Mouse (Mus musculus): Measurements from ENCODE around the gene Lrrc45. TPM values are rescaled to one million over a fixed set of nuclear protein-coding genes. Genes with fewer than 3 reads are reported as not detected.

Lrrc45 gene
- polyA plus RNA-seq, 1 experiment from 2014 or later, result 47.8 TPM

DNA sequence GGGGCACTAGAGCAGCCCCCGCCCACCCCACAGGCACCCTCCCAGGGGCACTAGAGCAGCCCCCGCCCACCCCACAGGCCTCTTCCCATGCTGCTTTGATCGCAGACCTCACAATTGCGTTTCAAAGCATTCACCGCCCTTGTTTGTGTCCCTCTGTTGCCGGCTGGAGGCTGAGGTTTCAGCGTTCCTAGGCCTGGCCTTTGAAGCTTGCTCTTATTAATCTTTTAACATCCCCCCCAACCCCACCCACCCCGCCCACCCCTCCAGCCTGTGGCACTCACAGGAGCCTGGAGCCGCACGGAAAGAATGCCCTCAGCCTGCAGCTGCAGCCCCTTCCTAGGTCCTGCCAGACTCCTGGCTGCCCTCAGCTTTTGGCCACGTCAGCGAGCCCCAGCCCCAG, 6.5 kb upstream of the Lrrc45 start:
- H3K9me3 ChIP-seq (ENCODE audit: control insufficient read depth, low read length), result no peaks in the 10 kb centered on the region
- ATAC-seq (ENCODE audit: insufficient number of reproducible peaks, low FRiP score, low TSS enrichment, low read depth), result no peak
- H3K27ac ChIP-seq (replicated peaks; ENCODE audit: low read depth, low read length), result peak overlapping the region; percentile 89
- 0 out of 2 replicates have a peak overlapping the region, but pooled peaks have one; percentile 17 for H3K9ac ChIP-seq (ENCODE audit: low read length)
- peaks cover 4% of the 10 kb centered on the region; the same call in 1 of the 2 replicates for H3K36me3 ChIP-seq (ENCODE audit: control insufficient read depth, insufficient read depth, low read length)
- whole genome bisulfite sequencing, result 3% methylated on average over 12 of the region's 12 CpGs
- H3K4me1 ChIP-seq (ENCODE audit: control insufficient read depth, insufficient read depth, low read length), result peaks cover 56% of the 10 kb centered on the region
- H3K4me3 ChIP-seq (ENCODE audit: low read depth, low read length), result no peak overlapping the region
- peak; percentile 58 for DNase-seq (ENCODE audit: low spot score)
- H3K4me2 ChIP-seq (ENCODE audit: low read depth, severe bottlenecking), result peak overlapping the region; percentile 22; the same call in 1 of the 2 replicates
- H3K27me3 ChIP-seq (ENCODE audit: control insufficient read depth, insufficient read depth, low read length), result no peaks in the 10 kb centered on the region

DNA sequence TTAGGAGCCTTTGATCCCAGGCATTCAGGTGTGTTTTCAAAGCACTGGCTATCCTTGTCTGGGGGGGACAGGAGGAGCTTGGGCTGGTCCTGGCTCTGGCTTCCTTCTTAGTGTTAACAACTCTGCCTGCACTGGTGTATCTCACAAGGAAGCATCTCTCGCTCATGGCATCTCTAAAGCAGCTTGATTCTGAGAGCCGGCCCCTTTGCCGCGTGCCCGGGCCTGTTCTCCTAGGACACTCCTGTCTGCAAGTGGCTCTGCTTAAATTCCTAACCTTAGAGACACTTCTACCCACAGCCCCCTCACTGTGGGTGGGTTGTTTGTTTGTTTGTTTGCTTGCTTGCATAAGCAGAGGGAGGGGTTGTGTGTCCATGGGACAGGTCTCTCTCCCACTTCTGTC, 5.8 kb upstream of the Lrrc45 start:
- H3K4me3 ChIP-seq (ENCODE audit: low read depth, low read length), result no peak overlapping the region
- peaks cover 4% of the 10 kb centered on the region; the same call in 1 of the 2 replicates for H3K36me3 ChIP-seq (ENCODE audit: control insufficient read depth, insufficient read depth, low read length)
- H3K4me1 ChIP-seq (ENCODE audit: control insufficient read depth, insufficient read depth, low read length), result peaks cover 62% of the 10 kb centered on the region
- H3K4me2 ChIP-seq (ENCODE audit: low read depth, severe bottlenecking), result peak overlapping the region; percentile 19; the same call in 1 of the 2 replicates
- H3K9ac ChIP-seq (ENCODE audit: low read length), result peak overlapping the region; percentile 2; the same call in 1 of the 2 replicates
- WGBS, result 14% methylated on average over 5 of the region's 5 CpGs
- no peaks in the 10 kb centered on the region for H3K27me3 ChIP-seq (ENCODE audit: control insufficient read depth, insufficient read depth, low read length)
- ATAC-seq (ENCODE audit: insufficient number of reproducible peaks, low FRiP score, low TSS enrichment, low read depth) (no peak), DNase-seq (ENCODE audit: low spot score) (no peak)
- peak overlapping the region; percentile 89; the same call in 1 of the 2 replicates for H3K27ac ChIP-seq (replicated peaks; ENCODE audit: low read depth, low read length)
- H3K9me3 ChIP-seq (ENCODE audit: control insufficient read depth, low read length), result no peaks in the 10 kb centered on the region

DNA sequence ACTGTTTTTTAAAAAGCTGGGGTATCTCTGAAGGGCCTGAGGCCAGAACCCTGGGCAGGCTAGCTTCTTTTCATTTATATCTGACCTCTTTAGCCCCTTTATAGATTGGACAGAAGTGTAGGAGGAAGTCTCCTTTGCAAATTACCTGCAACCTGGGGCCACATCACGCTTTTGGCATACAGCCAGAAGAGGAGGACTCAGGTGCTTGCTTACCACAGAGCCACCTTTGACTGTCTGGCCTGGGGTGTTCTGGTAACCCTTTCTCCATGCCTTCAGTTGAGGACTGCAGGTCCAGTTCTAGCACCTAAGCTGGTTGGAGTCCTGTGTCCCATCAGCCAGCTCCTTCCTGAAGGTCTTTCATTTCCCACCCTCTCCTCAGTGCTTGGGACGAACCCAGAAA, 4.2 kb upstream of the Lrrc45 start:
- no peaks in the 10 kb centered on the region for H3K36me3 ChIP-seq (ENCODE audit: control insufficient read depth, insufficient read depth, low read length)
- 78% methylated on average over 2 of the region's 2 CpGs for WGBS
- H3K9me3 ChIP-seq (ENCODE audit: control insufficient read depth, low read length), result no peaks in the 10 kb centered on the region
- no peak overlapping the region for H3K4me2 ChIP-seq (ENCODE audit: low read depth, severe bottlenecking)
- no peak for DNase-seq (ENCODE audit: low spot score)
- no peak for ATAC-seq (ENCODE audit: insufficient number of reproducible peaks, low FRiP score, low TSS enrichment, low read depth)
- H3K4me3 ChIP-seq (ENCODE audit: low read depth, low read length), result no peak overlapping the region
- no peak overlapping the region for H3K27ac ChIP-seq (replicated peaks; ENCODE audit: low read depth, low read length)
- no peaks in the 10 kb centered on the region for H3K27me3 ChIP-seq (ENCODE audit: control insufficient read depth, insufficient read depth, low read length)
- no peak overlapping the region for H3K9ac ChIP-seq (ENCODE audit: low read length)
- H3K4me1 ChIP-seq (ENCODE audit: control insufficient read depth, insufficient read depth, low read length), result peaks cover 51% of the 10 kb centered on the region

DNA sequence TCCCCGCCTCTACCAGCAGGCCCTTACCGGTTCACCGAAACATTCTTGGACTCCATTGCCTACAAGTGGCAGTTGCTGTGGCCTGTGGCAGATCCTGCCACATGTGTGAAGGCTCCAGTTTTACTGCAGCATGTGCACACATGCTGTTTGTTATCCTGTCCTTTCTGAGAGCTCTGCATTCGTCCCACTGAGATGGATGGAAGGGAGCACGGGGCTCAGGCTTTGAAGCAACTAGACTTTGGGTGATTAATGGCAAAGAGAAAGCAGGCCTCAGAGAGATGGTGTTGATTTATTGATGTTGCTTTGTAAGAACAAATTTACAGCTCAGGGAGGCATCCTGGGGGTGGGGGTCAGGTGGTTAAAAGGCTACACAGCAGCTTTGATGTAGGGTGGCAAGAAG, 3.1 kb upstream of the Lrrc45 start:
- Histone ChIP-seq H3K9me3 (ENCODE audit: control insufficient read depth, low read length) (no peaks in the 10 kb centered on the region), H3K4me2 (ENCODE audit: low read depth, severe bottlenecking) (no peak overlapping the region), H3K9ac (ENCODE audit: low read length) (no peak overlapping the region), H3K4me3 (ENCODE audit: low read depth, low read length) (no peak overlapping the region), H3K27ac (replicated peaks; ENCODE audit: low read depth, low read length) (no peak overlapping the region), H3K27me3 (ENCODE audit: control insufficient read depth, insufficient read depth, low read length) (no peaks in the 10 kb centered on the region), H3K36me3 (ENCODE audit: control insufficient read depth, insufficient read depth, low read length) (peaks cover 3% of the 10 kb centered on the region; the same call in 1 of the 2 replicates), H3K4me1 (ENCODE audit: control insufficient read depth, insufficient read depth, low read length) (peaks cover 43% of the 10 kb centered on the region)
- no peak for DNase-seq (ENCODE audit: low spot score)
- 17% methylated on average over 5 of the region's 5 CpGs for WGBS
- no peak for ATAC-seq (ENCODE audit: insufficient number of reproducible peaks, low FRiP score, low TSS enrichment, low read depth)

DNA sequence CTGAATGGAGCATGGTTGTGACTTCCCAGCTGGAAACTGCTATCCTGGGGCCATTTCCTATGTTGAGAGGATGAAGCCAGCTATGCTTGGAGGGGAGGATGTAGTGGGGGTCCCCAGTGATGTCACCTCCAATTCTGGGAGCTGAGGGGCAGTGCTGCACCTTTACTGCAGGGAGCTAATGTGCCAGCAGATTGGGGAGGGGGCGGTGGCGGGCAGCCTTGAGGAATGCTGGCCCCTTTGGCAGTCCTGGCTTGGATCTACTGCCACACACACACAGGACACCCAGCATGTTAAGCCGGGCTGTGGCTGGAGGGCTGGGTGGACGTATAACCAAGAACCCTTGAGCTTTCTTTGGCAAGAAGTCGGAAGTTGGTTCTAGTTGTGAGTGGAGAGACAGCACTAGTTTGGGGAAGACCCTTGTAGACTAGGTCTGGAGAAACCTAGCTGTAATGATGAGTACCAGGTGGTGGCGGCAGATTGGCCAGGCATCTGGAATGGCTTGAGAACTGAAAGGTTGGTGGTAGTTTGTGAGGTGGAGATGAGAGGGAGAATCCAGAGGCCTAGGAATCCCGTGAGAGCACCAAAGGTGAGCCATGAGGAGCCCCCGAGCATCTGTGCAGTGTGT, 1.6 kb upstream of the Lrrc45 start:
- H3K27ac ChIP-seq (replicated peaks; ENCODE audit: low read depth, low read length), result no peak overlapping the region
- ATAC-seq (ENCODE audit: insufficient number of reproducible peaks, low FRiP score, low TSS enrichment, low read depth) (no peak), DNase-seq (ENCODE audit: low spot score) (no peak)
- H3K27me3 ChIP-seq (ENCODE audit: control insufficient read depth, insufficient read depth, low read length), result no peaks in the 10 kb centered on the region
- H3K36me3 ChIP-seq (ENCODE audit: control insufficient read depth, insufficient read depth, low read length), result peaks cover 6% of the 10 kb centered on the region; the same call in 1 of the 2 replicates
- no peaks in the 10 kb centered on the region for H3K9me3 ChIP-seq (ENCODE audit: control insufficient read depth, low read length)
- no peak overlapping the region for H3K9ac ChIP-seq (ENCODE audit: low read length)
- H3K4me1 ChIP-seq (ENCODE audit: control insufficient read depth, insufficient read depth, low read length), result peaks cover 28% of the 10 kb centered on the region
- WGBS, result 52% methylated on average over 8 of the region's 8 CpGs
- no peak overlapping the region for H3K4me3 ChIP-seq (ENCODE audit: low read depth, low read length)
- peak overlapping the region; percentile 97 for H3K4me2 ChIP-seq (ENCODE audit: low read depth, severe bottlenecking)

DNA sequence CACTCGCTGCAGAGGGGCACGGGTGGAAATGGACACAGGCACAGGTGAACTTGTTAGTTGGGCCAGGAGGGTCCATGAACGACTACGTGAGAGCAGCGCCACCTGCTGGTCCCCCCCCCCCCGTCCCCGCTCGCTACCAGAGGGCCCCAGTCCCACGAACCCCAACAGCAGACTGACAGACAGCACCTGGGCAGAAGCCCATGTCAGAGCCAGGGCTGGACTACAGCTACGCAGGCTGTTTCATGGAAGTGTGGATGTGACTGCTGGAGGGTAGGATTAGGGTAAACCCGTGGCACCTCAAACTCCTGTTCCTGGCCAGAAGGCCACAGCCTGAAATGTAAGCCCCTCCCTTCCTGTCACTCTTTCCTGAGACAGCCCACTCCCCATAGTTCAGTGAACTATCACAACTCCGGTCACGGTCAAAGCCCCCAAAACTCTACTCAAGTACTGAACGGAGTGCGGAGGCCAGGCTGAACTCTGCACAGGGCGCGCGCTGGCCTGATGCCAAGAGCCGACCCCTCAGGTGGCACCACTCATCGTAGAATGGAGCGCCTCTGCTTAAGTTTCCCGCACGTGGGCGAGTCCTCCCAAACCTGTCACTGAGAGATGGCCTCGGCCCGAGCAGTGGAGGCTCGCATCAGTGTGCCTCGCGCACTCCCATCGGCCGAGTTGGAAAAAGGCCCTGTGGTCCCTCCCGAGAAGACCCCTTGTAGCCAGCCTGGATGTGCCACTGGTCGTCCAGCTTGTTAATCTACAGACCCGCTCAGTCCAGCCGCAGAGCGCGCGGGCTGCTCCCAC, 755 bp upstream of the Lrrc45 start:
- WGBS, result under 1% methylated on average over 38 of the region's 38 CpGs
- H3K4me1 ChIP-seq (ENCODE audit: control insufficient read depth, insufficient read depth, low read length), result peaks cover 20% of the 10 kb centered on the region
- ATAC-seq (ENCODE audit: insufficient number of reproducible peaks, low FRiP score, low TSS enrichment, low read depth), result peak; percentile 29
- H3K27me3 ChIP-seq (ENCODE audit: control insufficient read depth, insufficient read depth, low read length), result no peaks in the 10 kb centered on the region
- peaks cover 10% of the 10 kb centered on the region; the same call in 1 of the 2 replicates for H3K36me3 ChIP-seq (ENCODE audit: control insufficient read depth, insufficient read depth, low read length)
- no peaks in the 10 kb centered on the region for H3K9me3 ChIP-seq (ENCODE audit: control insufficient read depth, low read length)
- H3K9ac ChIP-seq (ENCODE audit: low read length), result peak overlapping the region; percentile 61
- no peak overlapping the region; the same call in 1 of the 2 replicates for H3K27ac ChIP-seq (replicated peaks; ENCODE audit: low read depth, low read length)
- peak overlapping the region; percentile 97 for H3K4me2 ChIP-seq (ENCODE audit: low read depth, severe bottlenecking)
- peak overlapping the region; percentile 51 for H3K4me3 ChIP-seq (ENCODE audit: low read depth, low read length)
- peak; percentile 77 for DNase-seq (ENCODE audit: low spot score)

DNA sequence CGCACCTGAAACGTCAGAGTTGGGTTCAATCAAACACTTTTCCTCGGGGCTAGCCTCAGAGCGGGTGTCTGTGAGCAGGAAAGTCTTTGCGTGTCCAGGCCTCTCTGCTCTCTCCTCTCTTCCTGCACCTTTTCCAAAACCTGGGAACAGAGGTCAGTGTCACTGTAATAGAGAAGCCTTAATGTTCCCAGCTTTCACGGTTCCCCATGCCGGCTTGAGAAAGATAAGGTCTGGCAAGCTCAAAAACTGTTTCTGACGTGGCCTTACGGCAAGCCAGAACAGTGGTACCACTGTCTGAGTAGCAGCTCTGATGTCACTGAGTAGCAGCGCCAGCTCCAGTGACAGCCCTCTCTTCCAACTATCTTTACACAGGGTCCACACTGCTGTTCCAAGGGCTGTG, 821 bp downstream of the Lrrc45 start:
- Histone ChIP-seq H3K36me3 (ENCODE audit: control insufficient read depth, insufficient read depth, low read length) (peaks cover 16% of the 10 kb centered on the region; the same call in 1 of the 2 replicates), H3K9me3 (ENCODE audit: control insufficient read depth, low read length) (no peaks in the 10 kb centered on the region), H3K4me3 (ENCODE audit: low read depth, low read length) (peak overlapping the region; percentile 51), H3K27ac (replicated peaks; ENCODE audit: low read depth, low read length) (no peak overlapping the region), H3K4me1 (ENCODE audit: control insufficient read depth, insufficient read depth, low read length) (peaks cover 20% of the 10 kb centered on the region), H3K9ac (ENCODE audit: low read length) (peak overlapping the region; percentile 56), H3K4me2 (ENCODE audit: low read depth, severe bottlenecking) (peak overlapping the region; percentile 97), H3K27me3 (ENCODE audit: control insufficient read depth, insufficient read depth, low read length) (no peaks in the 10 kb centered on the region)
- no peak for DNase-seq (ENCODE audit: low spot score)
- no peak for ATAC-seq (ENCODE audit: insufficient number of reproducible peaks, low FRiP score, low TSS enrichment, low read depth)
- WGBS, result 60% methylated on average over 10 of the region's 10 CpGs

DNA sequence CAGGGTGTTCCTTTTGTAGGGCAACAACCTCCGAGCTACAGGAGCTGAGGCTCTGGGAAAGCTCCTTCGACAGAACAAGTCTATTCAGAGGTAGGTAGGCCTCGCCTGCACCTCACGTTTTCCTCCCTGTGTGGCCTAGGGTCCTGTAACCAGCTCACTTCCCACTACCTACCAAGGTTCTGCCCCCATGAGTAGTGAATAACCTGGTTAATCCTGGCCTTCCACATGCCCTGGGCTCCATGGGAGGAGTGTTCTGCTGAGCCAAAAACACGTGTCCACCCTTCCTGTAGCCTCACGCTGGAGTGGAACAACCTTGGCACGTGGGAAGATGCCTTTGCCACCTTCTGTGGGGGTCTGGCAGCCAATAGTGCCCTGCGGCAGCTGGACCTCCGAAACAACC, 1.4 kb downstream of the Lrrc45 start:
- ATAC-seq (ENCODE audit: insufficient number of reproducible peaks, low FRiP score, low TSS enrichment, low read depth) (no peak), DNase-seq (ENCODE audit: low spot score) (no peak)
- Histone ChIP-seq H3K9ac (ENCODE audit: low read length) (peak overlapping the region; percentile 35; the same call in 1 of the 2 replicates), H3K4me2 (ENCODE audit: low read depth, severe bottlenecking) (no peak overlapping the region), H3K36me3 (ENCODE audit: control insufficient read depth, insufficient read depth, low read length) (peaks cover 16% of the 10 kb centered on the region; the same call in 1 of the 2 replicates), H3K4me3 (ENCODE audit: low read depth, low read length) (no peak overlapping the region), H3K27me3 (ENCODE audit: control insufficient read depth, insufficient read depth, low read length) (no peaks in the 10 kb centered on the region), H3K9me3 (ENCODE audit: control insufficient read depth, low read length) (no peaks in the 10 kb centered on the region), H3K27ac (replicated peaks; ENCODE audit: low read depth, low read length) (no peak overlapping the region), H3K4me1 (ENCODE audit: control insufficient read depth, insufficient read depth, low read length) (peaks cover 20% of the 10 kb centered on the region)
- 90% methylated on average over 9 of the region's 9 CpGs for WGBS
